Mouse (Mus musculus): ENCODE results near the gene Rnf133.

- TF ChIP-seq CTCF (IDR thresholded peaks at IDR 0.05; ENCODE audit: insufficient read depth, low read depth, low read length): no peak
- no peak for TF ChIP-seq POLR2A (IDR thresholded peaks at IDR 0.05; ENCODE audit: insufficient read depth, low read depth, low read length)
These were observed 14.9 kb downstream of the Rnf133 start for GRCm38 (mm10) chr6:23635208-23635607.
